In the genomic region with DNA sequence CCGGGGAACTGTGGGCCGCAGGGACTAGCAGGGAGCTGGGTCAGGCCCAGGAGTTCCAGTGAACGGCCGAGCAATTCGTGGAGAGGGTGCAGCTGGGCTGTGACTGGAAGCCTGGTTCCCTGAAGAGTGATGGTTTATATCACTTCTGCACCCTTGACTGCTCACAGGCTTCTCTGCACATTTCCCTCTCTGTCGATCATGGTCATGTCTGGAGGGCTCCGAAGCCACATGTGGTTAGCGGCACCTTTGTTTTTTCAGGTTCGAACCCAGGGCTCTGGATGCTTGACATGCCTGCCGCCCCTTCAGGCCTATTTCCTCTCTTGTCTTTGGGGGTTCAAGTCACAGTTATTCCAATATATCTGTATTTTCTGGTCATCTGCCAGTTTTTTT, we compare ENCODE assay signal across 1 mouse cellular context.
TF ChIP-seq lines count a peak whose summit lies in the region.

No protein-coding gene starts in this region.

TF ChIP-seq in ES-E14, 5 proteins besides CTCF, POLR2A, EP300 and RAD21 (continued from another document):
- TF ChIP-seq ZC3H11A (IDR thresholded peaks at IDR 0.05; ENCODE audit: borderline replicate concordance, low read depth, low read length) = no peak
